Mouse (Mus musculus) liver, embryonic 16.5 days (tissue): ENCODE results near the gene Mrpl37. TPM values are rescaled to one million over a fixed set of nuclear protein-coding genes. Genes with fewer than 3 reads are reported as not detected.

Experiments
- ATAC-seq: fragments of 200-750 bp; cut with Nextera tagmentation; 2 replicates; pipeline ENCODE4 v1.8.0; 2017; ENCODE audit warnings: low read depth, mild to moderate bottlenecking, moderate number of reproducible peaks, moderate library complexity
- H3K27ac ChIP-seq: fragments of 300-500 bp; sonication (generic); 2 replicates; pipeline ENCODE4 v1.5.1; 2014; ENCODE audit warnings: mild to moderate bottlenecking, low read length
- H3K27me3 ChIP-seq: fragments of 300-500 bp; sonication (generic); 2 replicates; pipeline ENCODE4 v1.6.1; 2014; ENCODE audit warnings: low read depth, low read length, mixed read lengths; ENCODE audit not compliant: control insufficient read depth, insufficient read depth
- H3K36me3 ChIP-seq: fragments of 300-500 bp; sonication (generic); 2 replicates; pipeline ENCODE4 v1.6.1; 2014; ENCODE audit warnings: mild to moderate bottlenecking; ENCODE audit not compliant: control insufficient read depth, insufficient read depth
- H3K4me1 ChIP-seq: fragments of 300-500 bp; sonication (generic); 2 replicates; pipeline ENCODE4 v1.6.1; 2014; ENCODE audit warnings: low read depth, low read length, mixed read lengths; ENCODE audit not compliant: control insufficient read depth
- H3K4me2 ChIP-seq: fragments of 300-500 bp; sonication (generic); 2 replicates; pipeline ENCODE4 v1.6.1; 2014; ENCODE audit warnings: low read depth, low read length, mixed read lengths
- H3K4me3 ChIP-seq: fragments of 300-500 bp; sonication (generic); 2 replicates; pipeline ENCODE4 v1.5.1; 2014; ENCODE audit warnings: low read depth, mild to moderate bottlenecking, low read length
- H3K9ac ChIP-seq: fragments of 300-500 bp; sonication (generic); 2 replicates; pipeline ENCODE4 v1.6.1; 2014; ENCODE audit warnings: low read depth, low read length
- H3K9me3 ChIP-seq: fragments of 300-500 bp; sonication (generic); replicated peaks from 2 replicates; pipeline ENCODE4 v1.6.1; 2016; ENCODE audit warnings: low read length; ENCODE audit not compliant: control insufficient read depth
- WGBS: fragments of 180-500 bp; shearing (Covaris S2); extraction: QIAGEN DNeasy Blood & Tissue Kit; methylation state at CpG from one replicate; pipeline ENCODE4 v1.1.7; 2014; ENCODE audit not compliant: insufficient replicate concordance; 5-methylcytosine and 5-hydroxymethylcytosine counted together
- polyA plus RNA-seq: library from polyadenylated mRNA; unstranded; fragments of >200 nt; fragmentation: Nextera tagmentation; extraction: Ambion mirVana; gene quantifications from 2 replicates; pipeline ENCODE4 v1.2.1, GENCODE M21; 2015

Gene Mrpl37
- polyA plus RNA-seq, 1 experiment from 2014 or later = 47.7 TPM

DNA sequence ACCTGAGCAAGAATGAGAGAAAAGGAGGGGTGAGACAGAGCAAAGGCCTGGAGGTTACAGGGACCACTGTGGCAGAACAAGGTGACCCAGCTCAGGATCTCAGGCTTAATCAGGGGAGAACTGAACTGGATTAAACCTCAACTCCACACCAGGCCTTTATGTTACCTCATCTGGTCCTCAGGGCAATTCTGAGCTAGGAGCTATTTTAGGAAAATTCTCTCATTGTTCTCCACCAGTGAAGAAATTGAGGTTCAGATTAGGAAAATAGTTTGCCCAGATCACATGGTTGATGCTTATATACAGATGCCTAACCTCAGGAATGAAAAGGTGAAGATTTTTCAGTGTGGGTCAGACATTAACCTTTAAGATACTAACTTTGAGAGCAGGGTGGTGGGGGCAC lies 13.0 kb upstream of the Mrpl37 start:
- Histone ChIP-seq H3K27me3 (no peaks in the 10 kb centered on the region), H3K27ac (no peak overlapping the region), H3K9ac (no peak overlapping the region), H3K9me3 (no peaks in the 10 kb centered on the region), H3K4me3 (no peak overlapping the region), H3K36me3 (no peaks in the 10 kb centered on the region), H3K4me1 (no peaks in the 10 kb centered on the region), H3K4me2 (no peak overlapping the region)
- no peak for ATAC-seq

DNA sequence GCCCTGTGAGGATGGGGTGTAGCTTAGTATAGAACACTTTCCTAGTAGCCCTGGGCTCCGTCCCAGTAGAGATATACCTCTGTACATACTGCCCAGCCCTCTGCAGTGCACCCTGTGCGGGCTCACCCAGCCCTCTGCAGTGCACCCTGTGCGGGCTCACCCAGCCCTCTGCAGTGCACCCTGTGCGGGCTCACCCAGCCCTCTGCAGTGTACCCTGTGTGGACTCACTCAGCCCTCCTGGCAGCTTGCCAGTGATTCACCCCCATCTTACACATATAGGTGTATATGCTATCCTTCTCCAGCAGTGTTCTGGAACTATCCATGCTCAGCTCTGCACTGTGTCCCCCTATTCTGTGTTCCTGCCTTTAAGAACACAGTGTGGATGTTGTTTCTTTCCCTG lies 12.2 kb upstream of the Mrpl37 start:
- no peaks in the 10 kb centered on the region for H3K9me3 ChIP-seq
- no peaks in the 10 kb centered on the region for H3K4me1 ChIP-seq
- H3K4me3 ChIP-seq = no peak overlapping the region
- H3K27ac ChIP-seq = no peak overlapping the region
- 69% methylated on average over 4 of the region's 4 CpGs for WGBS
- H3K36me3 ChIP-seq = no peaks in the 10 kb centered on the region
- no peaks in the 10 kb centered on the region for H3K27me3 ChIP-seq
- no peak overlapping the region for H3K9ac ChIP-seq
- no peak for ATAC-seq
- no peak overlapping the region for H3K4me2 ChIP-seq

DNA sequence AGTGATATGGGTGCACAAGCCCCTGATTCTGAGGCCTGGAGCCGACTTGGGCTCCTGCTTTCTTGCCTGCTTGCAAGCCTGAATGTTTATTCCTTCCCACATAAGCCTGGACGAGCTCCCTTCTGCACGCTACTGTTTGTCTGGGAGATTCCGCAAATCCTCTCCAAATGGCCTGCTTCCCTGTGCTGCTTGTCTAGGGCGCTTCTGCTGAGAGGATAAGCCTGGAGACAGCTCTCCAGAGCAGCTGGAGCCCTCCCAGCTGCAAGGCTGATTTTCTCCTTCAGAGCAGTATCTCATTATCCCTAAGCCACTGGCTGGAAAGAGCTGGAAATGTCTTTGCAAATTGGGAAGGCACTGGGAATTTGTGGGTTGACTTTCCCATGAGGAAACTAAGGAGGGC lies 8.8 kb upstream of the Mrpl37 start:
- Histone ChIP-seq H3K4me2 (no peak overlapping the region), H3K9me3 (no peaks in the 10 kb centered on the region), H3K36me3 (no peaks in the 10 kb centered on the region), H3K9ac (no peak overlapping the region), H3K4me1 (no peaks in the 10 kb centered on the region), H3K27me3 (no peaks in the 10 kb centered on the region), H3K4me3 (no peak overlapping the region), H3K27ac (no peak overlapping the region)
- WGBS = 68% methylated on average over 5 of the region's 5 CpGs
- no peak for ATAC-seq

GRCm38 (mm10) chr4:107072343-107072742 lies 5.7 kb upstream of the Mrpl37 start:
- H3K4me1 ChIP-seq = peaks cover 6% of the 10 kb centered on the region
- no peak overlapping the region for H3K4me3 ChIP-seq
- H3K9ac ChIP-seq = no peak overlapping the region
- WGBS = 71% methylated on average over 9 of the region's 9 CpGs
- H3K27me3 ChIP-seq = no peaks in the 10 kb centered on the region
- no peaks in the 10 kb centered on the region for H3K36me3 ChIP-seq
- no peak for ATAC-seq
- H3K9me3 ChIP-seq = no peaks in the 10 kb centered on the region
- no peak overlapping the region for H3K27ac ChIP-seq
- H3K4me2 ChIP-seq = no peak overlapping the region

- peak; percentile 7 for ATAC-seq
- Histone ChIP-seq H3K9ac (peak overlapping the region; percentile 68), H3K4me1 (peaks cover 18% of the 10 kb centered on the region), H3K4me2 (peak overlapping the region; percentile 86), H3K27ac (no peak overlapping the region), H3K9me3 (no peaks in the 10 kb centered on the region), H3K4me3 (peak overlapping the region; percentile 88), H3K27me3 (no peaks in the 10 kb centered on the region), H3K36me3 (peaks cover 4% of the 10 kb centered on the region; the same call in 1 of the 2 replicates)
- 3% methylated on average over 33 of the region's 33 CpGs for WGBS
These were observed 628 bp upstream of the Mrpl37 start for GRCm38 (mm10) chr4:107067151-107067840.

GRCm38 (mm10) chr4:107064394-107065098 lies 2.1 kb downstream of the Mrpl37 start:
- peaks cover 18% of the 10 kb centered on the region for H3K4me1 ChIP-seq

DNA sequence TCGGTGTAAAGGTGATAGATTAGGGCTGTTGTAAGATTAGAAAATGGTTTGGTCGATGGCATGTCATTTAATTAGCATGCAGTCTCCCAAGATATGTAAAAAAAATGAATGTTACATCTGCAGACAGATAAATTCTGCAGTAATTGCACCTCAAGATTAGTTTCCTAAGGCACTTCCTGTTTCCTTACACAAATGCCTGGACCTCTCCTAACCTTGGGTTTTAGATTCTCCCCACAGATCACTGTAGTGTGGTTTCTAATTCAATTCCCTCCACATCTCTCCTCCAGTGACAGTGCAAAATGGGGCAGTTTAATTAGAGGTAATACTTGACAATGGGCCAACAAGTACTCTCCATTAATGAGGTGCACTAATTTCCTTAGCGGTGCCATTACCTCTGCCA lies 3.5 kb downstream of the Mrpl37 start:
- no peak overlapping the region for H3K4me2 ChIP-seq
- H3K36me3 ChIP-seq = peaks cover 6% of the 10 kb centered on the region
- no peak for ATAC-seq
- H3K27me3 ChIP-seq = no peaks in the 10 kb centered on the region
- WGBS = 70% methylated on average over 3 of the region's 3 CpGs
- no peak overlapping the region for H3K9ac ChIP-seq
- no peak overlapping the region for H3K27ac ChIP-seq
- no peak overlapping the region for H3K4me3 ChIP-seq
- H3K4me1 ChIP-seq = peaks cover 18% of the 10 kb centered on the region
- no peaks in the 10 kb centered on the region for H3K9me3 ChIP-seq

More at GRCm38 (mm10) chr4:107064394-107065098, 2.1 kb downstream of the Mrpl37 start:
- Histone ChIP-seq H3K4me3 (no peak overlapping the region), H3K27ac (no peak overlapping the region), H3K9ac (no peak overlapping the region), H3K27me3 (no peaks in the 10 kb centered on the region), H3K9me3 (no peaks in the 10 kb centered on the region), H3K36me3 (peaks cover 6% of the 10 kb centered on the region), H3K4me2 (no peak overlapping the region)
- no peak for ATAC-seq
- 57% methylated on average over 5 of the region's 5 CpGs for WGBS

DNA sequence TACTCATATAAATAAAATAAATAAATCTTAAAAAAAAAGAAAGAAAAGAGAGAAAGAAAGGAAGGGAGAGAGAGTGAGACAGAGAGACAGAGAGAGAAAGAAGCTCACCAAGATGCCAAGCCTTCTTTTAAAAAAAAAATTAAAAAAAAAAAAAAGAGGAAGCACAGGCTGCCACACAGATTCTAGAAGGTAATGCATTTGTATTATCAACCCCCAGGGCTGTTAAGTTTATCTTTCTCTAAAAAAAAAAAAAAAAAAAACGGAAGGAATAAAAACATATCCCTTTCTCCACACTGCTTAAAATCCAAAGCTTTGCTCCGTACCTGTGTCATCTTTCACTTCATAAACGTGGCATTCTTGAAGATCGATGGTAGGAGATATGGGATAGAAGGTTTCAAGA lies 5.1 kb downstream of the Mrpl37 start:
- 68% methylated on average over 4 of the region's 4 CpGs for WGBS
- Histone ChIP-seq H3K36me3 (peaks cover 6% of the 10 kb centered on the region), H3K4me1 (peaks cover 9% of the 10 kb centered on the region), H3K27me3 (no peaks in the 10 kb centered on the region), H3K27ac (no peak overlapping the region), H3K9me3 (no peaks in the 10 kb centered on the region), H3K4me2 (no peak overlapping the region), H3K9ac (no peak overlapping the region), H3K4me3 (no peak overlapping the region)
- ATAC-seq = no peak

DNA sequence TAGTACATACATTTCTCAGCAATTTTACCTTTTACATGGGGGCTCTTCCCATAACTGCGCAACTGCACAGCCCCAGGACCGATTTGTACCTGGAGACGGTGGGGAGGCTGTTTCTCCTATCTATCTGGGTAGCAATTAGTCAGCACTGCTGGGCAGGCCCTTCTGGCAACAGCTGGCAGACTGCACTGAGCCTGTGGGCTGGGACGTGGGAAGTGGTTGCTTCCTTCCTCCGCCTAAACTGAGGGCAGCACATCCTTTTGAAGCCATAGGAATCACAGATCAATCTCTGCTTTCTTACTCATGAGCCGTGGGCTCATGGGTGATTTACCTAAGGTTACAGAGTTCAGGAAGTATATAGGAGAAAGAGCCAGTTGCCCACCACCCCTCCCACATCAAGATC lies 7.9 kb downstream of the Mrpl37 start:
- WGBS = 49% methylated on average over 6 of the region's 6 CpGs
- no peaks in the 10 kb centered on the region for H3K27me3 ChIP-seq
- H3K4me1 ChIP-seq = no peaks in the 10 kb centered on the region
- no peak for ATAC-seq
- H3K4me3 ChIP-seq = no peak overlapping the region
- no peak overlapping the region for H3K4me2 ChIP-seq
- no peak overlapping the region for H3K9ac ChIP-seq
- H3K9me3 ChIP-seq = no peaks in the 10 kb centered on the region
- H3K27ac ChIP-seq = no peak overlapping the region
- peaks cover 6% of the 10 kb centered on the region for H3K36me3 ChIP-seq
